Mouse (Mus musculus) neutrophil, adult 5-6 weeks (primary cell): Measurements from ENCODE around the gene Spef1. TPM values are rescaled to one million over a fixed set of nuclear protein-coding genes. Genes with fewer than 3 reads are reported as not detected.
A peak's percentile ranks its signal among the peaks of the same experiment; 100 is the strongest.

Experiments used
- ATAC-seq: fragments of 151-379, 151-347 bp; 2 replicates; pipeline ENCODE4 v1.8.0; 2017; ENCODE audit warnings: mild to moderate bottlenecking, moderate TSS enrichment; ENCODE audit not compliant: insufficient number of reproducible peaks, poor library complexity, low FRiP score, severe bottlenecking; ENCODE audit errors: extremely low read depth
- total RNA-seq: library from RNA; stranded (forward); fragments of 200-1000 nt; gene quantifications from 2 replicates; pipeline ENCODE4 v1.2.3, GENCODE M21; 2017

The Spef1 gene
- total RNA-seq, 1 experiment from 2014 or later: 2.0 TPM

DNA sequence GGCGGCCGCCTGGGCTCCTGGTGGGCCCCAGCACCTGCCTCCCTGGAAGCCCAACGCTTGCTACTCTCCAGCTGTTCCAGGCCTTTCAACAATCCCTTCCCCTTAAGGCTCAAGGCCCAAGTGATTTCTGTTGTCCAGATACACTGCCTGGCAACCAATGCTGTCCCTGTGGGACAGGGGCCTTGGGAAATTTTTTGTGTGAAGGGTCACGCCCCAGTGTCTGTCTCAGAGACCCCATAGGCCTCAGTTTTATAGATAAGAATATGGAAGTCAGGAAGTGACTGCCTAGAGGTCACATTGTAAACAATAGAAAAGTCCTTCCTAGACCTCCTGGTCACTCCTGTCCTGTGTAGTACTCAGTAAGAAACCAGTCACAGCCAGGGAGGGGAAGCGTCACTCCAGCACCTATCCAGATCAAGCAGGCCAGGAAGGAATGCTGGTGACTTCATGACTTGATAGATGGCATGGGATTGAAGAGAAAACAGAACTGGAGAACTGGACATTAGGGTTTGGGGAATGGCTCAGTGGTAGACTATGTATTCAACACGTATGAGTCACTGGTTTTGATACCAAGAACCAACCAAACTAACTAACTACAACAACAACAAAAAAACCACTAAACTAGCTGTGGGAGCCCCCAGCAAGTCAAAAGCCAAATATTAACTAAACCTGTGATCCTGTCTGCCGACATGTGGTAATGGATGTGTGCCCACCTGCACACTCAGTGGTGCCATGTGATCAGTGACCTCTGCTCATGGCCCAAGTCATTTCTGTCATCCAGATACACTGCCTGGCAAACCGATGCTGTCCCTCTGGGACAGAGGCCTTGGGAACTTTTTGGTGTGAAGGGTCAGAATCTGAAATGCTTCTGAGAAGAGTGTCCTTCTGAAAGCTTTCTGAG is 38.5 kb downstream of the Spef1 start:
- ATAC-seq: no peak

DNA sequence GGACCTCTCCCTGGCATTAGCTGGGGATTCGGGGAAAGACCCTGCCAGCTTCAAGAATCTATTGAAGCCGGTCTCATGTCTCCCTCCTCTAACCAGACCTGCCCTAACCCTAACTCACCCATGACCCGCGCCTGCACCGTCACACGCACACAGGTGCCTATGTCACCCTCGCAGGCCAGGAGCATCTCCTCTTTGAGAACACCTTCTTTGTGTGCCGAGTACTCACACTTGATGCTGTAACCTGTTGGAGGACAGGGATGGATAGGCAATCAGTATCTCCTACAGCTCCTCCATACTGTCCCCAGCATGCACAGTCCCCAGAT is 40.1 kb downstream of the Spef1 start:
- ATAC-seq: no peak

DNA sequence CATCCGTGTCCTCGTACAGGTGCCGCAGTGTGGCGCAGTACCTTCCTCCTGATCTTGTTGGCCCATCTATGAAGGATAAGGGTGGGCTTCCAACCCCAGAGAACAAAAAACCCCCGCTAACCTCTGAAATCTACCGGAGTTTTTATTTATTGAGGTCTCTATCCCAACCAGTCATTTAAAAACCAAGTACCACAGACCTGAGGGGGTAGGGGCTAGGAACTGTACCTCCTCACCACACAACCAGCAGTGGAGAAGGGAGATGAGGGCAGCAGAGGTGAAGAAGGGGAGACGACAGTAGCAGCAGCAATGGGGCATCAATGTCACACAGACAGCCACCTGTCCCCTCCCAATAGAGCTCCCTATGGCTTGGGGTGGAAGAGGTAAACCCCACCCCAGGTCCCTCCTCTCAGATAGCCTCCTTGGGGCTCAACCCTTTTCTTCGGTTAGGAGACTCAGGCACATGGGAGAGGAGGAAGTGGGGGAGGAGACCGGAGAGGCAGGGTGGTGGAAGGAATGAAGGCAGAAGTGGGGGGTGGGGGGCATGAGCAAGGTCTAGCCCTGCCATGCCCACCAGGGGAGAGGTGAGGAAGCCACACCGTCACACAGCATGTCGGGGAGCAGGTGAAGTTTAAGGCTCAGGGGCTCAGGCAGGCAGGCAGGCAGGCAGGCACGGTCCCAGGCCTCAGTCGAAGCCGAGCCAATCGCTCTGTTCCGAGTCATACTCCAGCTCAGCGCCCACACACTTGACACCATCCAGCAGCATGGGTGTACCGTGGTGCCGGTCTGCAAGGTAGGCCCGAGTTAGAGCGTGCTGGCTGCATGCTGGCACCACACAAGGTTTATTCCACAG is 40.7 kb downstream of the Spef1 start:
- no peak for ATAC-seq

DNA sequence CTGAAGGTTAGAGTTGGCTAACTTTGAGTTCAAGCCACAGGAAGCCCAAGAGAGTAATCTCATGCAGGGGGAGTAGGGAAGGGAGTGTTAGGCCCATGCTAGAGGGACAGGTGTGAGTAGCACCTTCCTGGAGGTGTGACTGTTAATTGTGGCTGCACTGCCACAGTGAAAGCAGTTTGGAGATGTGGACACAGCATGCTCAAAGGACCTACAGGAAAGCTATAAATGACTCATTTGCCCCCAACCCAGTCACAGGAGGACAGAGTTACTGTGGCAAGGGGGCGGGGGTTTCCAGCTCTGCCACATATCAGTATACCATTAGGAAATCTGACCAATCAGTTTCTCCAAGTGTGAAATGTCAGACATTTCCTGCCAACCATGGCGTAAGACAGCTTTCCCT is 41.5 kb downstream of the Spef1 start:
- ATAC-seq: no peak

- no peak for ATAC-seq
Observed at GRCm38 (mm10) chr2:131145121-131145520, 42.0 kb downstream of the Spef1 start.

GRCm38 (mm10) chr2:131143007-131143780 is 43.9 kb downstream of the Spef1 start:
- ATAC-seq: no peak

DNA sequence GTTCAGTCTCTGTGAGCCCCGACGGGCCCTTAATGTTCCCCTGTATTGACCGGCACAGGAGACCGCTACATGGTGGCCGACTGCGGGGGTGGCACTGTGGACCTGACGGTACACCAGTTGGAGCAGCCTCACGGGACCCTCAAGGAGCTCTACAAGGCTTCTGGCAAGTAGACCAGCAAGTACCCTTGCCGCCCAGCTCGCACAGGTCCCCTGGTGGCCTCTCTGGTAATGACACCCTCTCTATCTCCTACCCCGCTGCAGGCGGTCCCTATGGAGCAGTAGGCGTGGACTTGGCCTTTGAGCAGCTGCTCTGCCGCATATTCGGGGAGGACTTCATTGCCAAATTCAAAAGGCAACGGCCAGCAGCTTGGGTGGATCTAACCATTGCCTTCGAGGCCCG is 44.5 kb downstream of the Spef1 start:
- peak; percentile 34; the same call in 1 of the 2 replicates for ATAC-seq

DNA sequence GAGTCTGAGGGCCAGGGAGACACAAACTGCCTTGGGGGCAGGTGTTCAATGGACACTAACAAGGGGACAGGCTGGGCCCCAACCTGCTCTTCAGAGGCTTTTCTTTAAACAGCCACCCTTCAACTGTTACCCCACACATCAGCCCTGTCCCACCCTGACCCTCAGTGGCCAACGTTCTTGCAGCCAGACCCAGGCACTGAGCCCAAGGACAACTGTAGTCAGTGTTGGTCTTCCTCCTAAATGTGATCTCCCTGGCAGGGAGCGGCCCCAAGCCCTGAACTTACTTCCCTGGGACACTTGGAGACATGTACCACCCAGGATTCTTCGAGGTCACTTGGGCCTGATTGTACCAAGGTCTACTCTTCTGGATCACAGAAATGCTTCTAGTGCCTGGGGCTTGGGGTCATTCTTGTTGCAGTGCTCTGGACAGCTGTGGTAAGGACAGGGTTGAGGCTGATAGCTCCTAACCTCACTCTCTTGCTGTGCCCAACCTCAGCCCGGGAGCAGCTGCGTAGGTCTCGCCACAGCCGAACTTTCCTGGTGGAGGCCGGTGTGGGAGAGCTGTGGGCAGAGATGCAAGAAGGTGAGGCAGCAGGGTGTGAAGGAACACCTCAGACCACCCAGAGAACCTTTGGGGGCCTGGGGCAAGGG is 45.6 kb downstream of the Spef1 start:
- ATAC-seq: no peak

DNA sequence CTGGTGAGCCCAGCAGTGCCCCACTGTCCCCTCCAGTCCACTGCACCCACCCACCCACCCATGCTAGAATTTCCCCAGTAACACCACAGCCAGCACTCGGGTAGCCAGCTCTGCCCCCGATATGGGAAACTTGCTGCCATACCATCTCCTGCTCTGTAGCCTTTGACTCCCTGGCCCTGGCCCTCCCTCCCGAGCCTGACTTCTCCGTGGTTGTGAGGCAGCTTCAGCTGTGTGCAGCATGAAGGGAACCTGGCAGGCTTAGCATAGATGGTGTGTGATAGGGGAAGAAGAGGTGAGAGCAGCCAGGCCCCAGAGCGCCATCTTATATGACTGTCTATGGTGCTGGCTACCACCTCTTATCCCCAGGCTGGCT is 46.6 kb downstream of the Spef1 start:
- ATAC-seq: no peak

DNA sequence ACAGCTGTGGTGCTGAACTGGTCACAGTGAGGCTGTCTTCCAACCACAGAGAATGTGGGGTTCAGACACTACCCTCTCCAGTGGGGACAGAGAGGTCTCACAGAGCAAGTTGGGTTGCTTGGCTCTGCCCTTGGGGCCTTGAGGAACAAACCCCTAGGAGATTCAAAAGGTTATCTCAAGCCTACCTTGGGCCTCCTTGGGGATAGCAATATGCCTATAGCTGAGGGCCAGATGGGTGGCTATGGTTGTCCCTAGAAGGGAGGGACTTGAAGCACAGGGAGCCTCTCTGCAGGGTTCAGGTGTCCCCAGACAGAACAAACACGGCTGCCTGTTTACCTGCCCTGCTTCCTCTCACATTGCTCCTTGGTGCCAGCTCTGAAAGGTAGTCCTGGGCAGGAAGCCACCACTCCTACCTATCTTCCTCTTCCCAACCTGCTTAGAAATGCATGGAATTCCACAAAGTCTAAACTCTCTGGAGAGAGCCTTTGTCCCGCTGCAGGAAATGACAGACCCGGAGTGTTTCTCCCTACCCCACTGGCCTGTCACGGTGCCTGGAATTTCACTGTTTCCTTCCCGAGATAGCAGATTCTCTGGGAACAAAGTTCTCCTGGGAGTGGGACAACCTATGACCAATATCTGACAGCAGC is 47.1 kb downstream of the Spef1 start:
- no peak for ATAC-seq

DNA sequence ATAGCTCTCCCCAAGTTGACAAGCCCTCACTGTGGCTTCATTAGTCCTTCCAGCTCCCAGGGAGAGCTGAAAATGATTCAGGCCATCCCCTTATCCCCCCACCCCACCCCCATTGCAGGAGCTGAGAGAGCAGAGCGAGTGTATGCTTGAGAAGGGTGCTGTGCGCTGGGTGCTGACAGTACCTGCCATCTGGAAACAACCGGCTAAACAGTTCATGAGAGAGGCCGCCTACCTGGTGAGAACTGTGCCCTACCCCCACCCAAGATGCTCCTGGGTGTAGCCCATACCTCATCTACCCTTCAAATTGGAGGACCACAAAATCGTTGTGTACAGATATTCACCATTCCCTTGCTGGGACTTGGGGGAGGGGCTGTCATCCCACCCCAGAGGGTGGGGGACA is 47.8 kb downstream of the Spef1 start:
- no peak for ATAC-seq

DNA sequence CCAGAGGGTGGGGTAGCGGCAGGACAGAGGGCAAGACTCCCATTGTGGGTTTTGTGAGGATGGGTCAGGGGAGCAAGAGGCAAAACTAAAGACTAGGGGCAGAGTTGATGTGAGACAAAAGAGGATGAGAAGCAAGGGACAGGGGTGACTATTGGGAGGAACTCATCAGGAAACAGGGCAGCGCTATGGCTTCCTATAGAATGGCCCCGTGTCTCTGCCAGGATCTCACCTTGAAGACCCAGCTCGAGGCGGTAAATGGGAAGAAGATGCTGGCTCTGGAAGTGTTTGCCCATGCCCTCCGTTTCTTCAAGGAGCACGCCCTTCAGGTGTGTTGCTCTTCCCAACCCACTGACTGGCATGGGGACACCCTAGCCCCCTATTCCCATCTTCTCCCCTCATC is 48.3 kb downstream of the Spef1 start:
- ATAC-seq: no peak

GRCm38 (mm10) chr2:131138296-131138695 is 48.8 kb downstream of the Spef1 start:
- no peak for ATAC-seq

DNA sequence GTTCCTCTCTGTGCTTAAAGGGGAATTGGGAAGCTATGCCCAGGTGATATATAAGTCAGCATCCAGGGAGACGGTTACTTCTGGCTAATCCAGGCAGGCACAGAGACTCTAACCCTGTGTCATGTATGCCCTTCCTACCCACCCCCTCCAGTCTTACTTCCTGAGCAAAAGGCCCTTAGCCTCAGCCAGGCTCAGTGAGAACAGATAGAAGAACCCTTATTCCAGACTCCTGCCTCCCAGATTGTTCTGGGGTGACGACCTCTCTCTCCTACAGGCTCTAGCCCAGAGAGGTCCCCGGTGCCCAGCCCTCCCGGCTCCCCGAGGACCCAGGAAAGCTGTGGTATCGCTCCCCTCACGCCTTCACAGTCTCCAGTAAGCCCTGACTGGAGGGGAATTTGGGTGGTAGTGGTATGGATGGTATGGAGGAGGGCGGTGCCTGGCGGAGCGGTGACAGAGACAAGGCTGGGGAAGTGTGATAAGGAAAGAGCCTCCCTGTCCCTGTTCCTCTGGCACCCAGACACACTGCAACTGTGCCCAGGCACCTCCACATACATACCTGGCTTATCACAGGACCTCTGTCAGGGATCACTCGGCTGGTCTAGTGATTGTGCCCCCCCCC is 51.5 kb downstream of the Spef1 start:
- no peak for ATAC-seq

DNA sequence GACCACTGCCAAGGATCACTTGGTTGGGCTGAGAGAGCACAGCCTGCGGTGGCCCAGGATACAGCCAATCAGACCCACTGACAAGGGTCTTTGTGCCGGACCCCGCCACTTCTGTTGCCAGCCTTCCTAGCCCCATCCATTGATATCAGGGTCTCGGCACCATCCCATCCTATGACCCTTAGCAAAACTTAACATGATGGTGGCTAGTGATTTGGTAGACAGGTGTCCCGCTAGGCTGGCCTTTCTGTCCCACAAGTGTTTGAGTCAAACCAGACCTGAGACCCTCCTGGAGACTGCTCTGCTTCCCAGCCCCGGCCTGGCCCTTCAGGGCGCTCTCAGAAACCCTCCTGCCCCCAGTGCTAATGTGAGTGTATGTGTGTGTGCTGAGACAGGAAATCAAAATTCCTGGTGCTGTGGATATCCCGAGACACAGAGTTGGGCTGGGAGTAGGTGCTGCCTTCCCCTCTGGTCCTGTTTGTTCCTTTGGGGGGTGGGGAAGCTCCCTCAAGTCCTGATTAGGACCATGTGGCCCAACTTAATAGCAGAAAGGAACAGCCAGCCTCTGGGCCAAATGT is 52.2 kb downstream of the Spef1 start:
- no peak for ATAC-seq

DNA sequence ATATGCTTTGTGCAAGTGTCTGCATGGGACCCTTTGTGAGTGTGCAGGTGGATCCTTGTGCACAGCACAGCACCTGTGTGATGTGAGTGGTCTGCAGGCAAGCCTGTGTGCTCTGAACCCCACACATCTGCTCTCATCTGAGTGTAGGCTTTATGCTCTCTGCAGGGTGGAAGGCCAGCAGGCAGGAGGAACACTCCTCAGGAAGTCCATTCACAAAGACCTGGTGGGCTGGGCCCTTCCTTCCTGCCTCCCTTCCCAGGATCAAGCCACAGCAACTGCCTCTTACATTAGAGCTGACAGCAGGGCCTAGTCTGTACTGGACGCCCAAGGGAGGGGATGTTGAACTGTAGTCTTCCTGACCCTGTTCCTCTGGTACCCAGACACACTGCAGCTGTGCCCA is 52.7 kb downstream of the Spef1 start:
- no peak for ATAC-seq

DNA sequence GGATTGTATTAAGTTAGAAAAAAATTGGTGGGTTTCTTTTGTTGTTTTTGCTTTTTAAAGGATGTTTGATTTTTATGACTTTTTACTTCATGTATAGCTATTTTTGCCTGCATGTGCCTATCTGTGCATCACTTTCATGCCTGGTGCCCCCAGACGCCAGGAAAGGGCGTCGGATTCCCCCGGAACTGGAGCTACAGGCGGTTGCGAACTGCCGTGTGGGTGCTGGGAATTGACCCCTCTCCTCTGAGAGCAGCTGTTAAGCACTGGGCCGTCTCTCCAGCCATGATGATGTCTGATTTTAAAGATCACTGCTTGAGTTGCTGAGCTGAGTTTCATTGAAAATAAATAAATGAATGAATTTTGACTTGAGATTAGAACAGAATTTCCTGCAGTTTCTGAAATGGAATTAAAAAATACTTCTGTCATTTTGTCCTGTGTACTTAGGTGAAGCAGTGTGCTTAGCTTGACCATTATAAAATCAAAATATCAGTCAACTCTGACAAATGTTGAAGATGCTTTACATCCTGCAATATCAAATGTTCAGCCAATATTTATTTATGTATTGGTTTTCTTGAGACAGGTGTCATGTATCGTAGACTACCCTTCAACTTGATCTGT is 54.0 kb downstream of the Spef1 start, which contains the start of gene Gm11037:
Gene Gm11037 (plus strand): TSS at position 568 of the 618 bp plus-strand sequence.
- no peak for ATAC-seq
